Mouse (Mus musculus) MN1 (cell line): Measurements from ENCODE around the gene Lce1c.
"Not testable (repeated sequence)": the region's sequence is repeated elsewhere in the genome, so short reads cannot be mapped to it uniquely, and the experiment has no call there.

Source experiments
- DNase-seq: peaks from one replicate; pipeline ENCODE4 v3.0.0-alpha.2; 2016; ENCODE audit warnings: low spot score

Gene Lce1c

DNA sequence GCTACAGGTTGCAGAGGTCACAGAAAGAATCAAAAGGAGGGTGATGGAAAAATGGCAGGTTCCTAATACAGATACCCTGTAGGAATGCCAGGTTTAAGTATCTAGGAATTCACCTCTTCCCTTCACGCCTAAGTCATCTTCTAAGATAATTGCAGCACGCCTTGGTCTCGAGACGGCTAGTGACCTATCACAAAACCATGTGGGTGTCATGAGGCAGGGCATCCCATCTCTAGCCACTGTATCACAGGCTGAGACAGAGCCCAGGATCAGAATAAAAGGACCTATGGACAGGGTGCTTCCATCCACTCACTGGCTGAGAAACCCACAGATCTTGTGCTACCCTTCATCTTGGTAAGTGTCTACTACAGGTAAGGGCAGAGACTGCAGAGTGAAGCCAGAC lies at the start of gene Lce1c:
Lce1c (plus strand) TSS at position 301 of the 400 bp plus-strand sequence.
- DNase-seq = no peak

DNA sequence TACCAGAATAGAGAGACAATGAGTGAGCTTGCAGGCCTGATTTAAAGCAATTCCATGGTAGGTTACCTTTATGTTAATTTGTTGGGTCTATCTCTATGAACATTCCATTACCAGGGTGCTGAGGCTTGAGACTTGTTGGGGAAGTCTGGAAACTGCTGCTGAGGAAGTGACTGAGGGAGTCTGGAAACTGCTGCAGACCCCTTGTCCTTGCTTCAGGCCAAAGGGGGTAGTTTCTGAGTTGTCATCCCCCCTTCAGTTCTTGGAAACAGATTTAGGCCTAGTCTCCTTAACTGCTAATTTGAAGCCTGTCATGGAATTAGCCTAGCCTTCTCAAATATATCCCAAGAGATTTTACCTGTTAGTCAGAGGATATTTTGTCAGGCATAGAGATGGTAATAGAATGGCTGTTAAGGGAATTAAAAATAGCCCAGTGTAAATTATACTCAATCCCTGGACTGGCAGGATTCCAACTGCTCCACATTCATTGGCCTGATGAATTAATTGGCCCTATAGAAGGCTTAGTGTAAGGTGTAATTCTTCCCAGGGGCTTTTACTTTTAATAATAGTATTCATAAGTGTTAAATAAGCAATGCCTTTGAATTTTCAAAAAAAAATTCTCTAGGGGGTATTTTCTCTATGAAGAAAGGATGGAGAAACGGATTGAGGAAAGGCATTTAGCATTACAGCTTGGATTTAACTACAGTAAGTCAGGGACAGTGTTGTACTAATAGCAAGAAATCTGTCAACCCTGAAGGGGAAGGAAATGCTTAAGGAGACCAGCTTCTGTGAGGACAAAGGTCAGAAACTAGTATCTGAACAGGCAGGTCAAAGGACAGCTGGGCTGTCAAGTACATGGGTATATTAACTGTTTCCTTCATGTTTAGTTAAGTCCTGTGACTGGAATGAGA lies 41.0 kb upstream of the Lce1c start:
- DNase-seq = no peak

DNA sequence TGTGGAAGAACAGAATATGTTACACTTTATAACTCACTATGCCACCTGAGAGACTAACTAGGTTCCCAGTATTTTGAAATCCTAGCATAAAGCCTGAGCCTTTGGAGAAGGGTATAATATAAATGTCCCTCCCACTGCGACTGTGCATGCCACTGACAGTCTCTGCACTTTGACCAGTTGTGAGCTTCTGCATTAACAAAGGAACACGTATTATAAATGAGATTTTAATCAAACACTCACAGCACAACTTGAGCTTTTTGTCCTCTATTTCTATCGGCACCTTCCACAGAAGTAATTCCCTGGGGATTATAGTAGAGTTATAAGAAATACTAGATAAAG lies 40.4 kb upstream of the Lce1c start:
- no peak for DNase-seq

DNA sequence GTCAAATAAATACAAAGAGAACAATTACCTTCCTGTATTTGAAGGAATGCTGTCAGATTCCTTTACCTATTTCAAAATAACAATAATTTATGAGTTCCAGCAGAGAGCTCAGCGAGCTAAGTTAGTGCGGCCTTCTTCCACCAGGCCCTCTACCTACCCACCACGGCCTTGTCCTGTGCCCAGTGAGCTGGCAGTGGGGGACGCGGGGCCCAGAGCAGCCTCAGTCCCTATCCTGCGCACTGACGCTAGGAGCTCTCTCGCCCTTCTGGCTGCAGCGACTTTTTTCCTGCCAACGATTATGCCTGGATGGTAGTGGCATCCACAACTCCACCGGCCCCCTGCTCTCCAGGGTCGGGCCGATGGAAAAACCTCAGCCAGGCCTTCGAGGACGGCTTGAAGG lies 39.2 kb upstream of the Lce1c start:
- no peak for DNase-seq

DNA sequence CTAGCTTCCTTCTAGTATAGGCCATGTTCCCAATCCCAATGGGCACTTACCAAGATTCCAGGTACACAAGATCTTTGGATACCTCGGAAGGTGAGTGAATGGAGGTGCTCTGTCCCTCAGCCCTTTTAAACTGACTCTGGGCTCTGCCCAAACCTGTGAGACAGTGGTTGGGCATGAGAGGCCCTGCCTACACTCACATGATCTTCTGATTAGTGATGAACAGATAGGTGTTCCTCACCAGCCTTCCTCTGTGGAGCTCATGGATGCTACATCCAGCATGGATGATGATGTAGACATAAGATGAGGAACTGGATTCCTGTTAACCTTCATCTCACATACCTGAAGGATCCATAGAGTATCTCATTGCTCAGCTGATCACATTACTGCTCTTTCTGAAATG lies 30.8 kb upstream of the Lce1c start, which contains the start of gene Lce1a1:
Lce1a1 (minus strand) TSS at position 101 of the 400 bp plus-strand sequence.
- DNase-seq = no peak

DNA sequence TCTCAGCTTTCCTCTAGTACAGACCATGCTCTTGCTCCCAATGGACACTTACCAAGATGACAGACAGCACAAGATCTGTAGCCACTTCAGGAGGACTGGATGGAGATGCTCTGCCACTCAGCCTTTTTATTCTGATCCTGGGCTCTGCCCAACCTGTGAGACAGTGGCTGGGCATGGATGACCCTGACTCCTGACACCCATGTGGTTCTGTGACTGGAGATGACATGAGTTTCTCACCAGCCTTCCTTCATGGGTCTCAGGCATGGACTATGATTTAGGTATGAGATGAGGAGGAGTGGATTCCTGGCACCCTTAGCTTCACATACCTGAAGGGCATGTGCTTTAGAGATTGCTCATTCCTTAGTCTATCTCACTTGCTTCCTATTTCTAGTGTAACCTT lies 22.2 kb upstream of the Lce1c start, which contains the start of gene Lce1b:
Lce1b (minus strand) TSS at position 101 of the 400 bp plus-strand sequence.
- no peak for DNase-seq

DNA sequence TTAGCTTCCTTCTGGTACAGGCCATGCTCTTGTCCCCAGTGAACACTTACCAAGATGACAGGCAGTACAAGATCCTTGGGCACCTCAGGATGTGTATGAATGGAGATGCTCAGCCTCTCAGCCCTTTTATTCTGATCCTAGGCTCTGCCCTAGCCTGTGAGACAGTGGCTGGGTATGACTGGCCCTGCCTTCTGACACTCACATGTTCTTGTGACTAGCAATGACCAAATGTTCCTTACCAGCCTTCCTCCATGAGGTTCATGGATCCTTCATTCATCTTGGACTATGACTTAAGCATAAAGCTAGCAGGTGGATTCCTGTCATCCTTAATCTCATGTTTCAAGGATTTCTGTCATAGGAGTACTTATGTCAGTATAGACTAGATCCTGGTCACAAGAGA lies 8.8 kb upstream of the Lce1c start, which contains the start of gene Lce1a2:
Lce1a2 (minus strand) TSS at position 101 of the 400 bp plus-strand sequence.
- DNase-seq = no peak

DNA sequence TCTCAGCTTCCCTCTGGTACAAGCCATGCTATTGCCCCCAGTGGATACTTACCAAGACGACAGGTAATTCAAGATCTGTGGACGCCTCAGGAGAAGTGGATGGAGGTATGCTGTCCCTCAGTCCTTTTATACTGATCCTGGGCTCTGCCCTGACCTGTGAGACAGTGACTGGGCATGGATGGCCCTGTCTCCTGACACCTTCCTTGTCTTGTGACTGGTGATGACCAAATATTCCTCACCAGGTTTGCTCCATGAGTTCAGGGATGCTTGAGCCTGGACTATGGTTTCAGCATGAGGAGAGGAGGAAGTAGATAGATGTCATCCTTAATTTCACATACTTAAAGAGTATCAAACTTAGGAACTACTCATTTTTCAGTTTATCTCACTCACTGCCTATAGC lies 8.1 kb downstream of the Lce1c start, which contains the start of gene Lce1d:
Lce1d (minus strand) TSS at position 101 of the 400 bp plus-strand sequence.
- no peak for DNase-seq

DNA sequence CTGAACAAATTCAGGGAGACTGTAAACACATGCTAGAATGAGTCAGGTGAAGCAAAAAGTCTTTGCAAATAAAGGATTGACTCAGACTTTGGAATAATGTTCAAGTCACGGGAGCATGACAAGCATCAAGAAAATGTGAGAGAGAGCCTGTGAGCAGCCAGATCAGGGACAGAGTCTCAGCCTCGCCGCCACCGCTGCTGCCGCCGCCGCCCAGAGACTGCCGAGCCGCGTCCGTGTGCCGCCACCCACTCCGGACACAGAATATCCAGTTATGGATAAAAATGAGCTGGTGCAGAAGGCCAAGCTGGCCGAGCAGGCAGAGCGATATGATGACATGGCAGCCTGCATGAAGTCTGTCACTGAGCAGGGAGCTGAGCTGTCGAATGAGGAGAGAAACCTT lies 10.1 kb downstream of the Lce1c start:
- not testable (repeated sequence) for DNase-seq

DNA sequence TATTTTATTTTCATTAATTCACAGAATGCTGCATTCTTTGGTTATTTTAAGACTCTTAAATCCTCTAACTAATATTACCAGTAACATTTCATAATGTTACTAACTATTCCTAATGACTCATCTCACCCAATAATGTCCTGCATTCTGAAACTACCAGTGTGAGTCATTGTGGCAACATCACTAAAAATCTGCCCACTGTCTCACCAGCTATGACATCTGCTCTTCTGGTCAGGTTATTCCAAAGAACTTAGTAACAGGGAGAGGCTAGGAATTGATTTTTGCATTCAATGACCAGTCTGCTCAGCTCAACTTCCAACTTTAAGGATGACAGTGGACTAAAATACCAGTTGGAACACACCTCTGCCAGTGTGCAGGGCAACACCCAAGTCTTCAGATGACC lies 12.6 kb downstream of the Lce1c start:
- no peak for DNase-seq

DNA sequence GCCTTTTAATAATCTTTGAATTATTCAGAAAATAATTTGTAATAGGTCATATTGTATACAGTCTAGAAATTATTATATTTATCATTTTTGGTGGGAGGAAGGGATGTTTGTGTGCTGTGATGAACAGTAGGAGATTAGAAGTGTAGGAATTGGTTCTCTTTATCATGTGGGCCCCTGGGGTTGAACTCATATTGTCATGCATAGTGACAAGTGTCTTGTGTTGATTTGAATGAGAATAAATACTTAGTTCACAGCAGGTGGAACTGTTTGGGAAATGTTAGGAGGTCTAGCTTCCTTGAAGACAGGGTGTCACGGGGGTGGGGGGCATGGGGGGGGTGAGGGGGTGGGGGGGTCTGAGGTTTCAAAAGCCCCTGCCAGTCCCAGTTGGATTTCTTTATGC lies 15.6 kb downstream of the Lce1c start:
- DNase-seq = no peak

DNA sequence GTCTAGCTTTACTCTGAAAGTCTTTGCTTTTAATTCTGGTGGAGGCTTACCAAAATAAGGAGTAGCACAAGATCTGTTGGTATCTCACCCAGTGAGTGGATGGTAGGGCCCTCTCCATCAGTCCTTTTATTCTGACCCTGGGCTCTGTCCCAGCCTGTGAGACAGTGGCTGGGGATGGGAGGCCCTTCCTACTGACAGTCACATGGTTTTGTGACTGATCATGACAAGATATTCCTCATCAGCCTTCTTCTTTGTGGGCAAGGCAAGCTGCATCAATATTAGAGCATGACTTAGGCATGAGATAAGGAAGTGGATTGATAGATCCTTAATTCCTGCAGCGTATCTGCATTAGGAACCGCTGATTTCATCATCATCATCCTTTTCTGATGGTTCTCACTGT lies 29.9 kb downstream of the Lce1c start, which contains the start of gene Lce1e:
Lce1e (minus strand) TSS at position 101 of the 400 bp plus-strand sequence.
- no peak for DNase-seq

DNA sequence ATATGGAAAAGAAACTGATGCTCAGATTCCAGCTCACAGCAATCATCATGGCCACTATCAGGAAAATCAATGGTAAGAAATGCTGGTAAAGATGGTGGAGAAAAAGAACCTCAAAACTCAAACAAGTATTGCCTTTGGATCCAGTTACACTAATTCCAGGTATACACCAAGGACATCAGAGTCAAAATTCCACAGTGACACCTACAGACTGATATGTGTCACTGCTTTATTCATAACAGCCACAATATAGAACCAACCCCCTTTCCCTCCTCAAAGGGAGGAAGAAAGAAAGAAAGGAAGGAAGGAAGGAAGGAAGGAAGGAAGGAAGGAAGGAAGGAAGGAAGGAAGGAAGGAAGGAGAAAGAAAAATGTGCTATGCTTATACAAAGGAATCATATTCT lies 36.1 kb downstream of the Lce1c start:
- DNase-seq = no peak

DNA sequence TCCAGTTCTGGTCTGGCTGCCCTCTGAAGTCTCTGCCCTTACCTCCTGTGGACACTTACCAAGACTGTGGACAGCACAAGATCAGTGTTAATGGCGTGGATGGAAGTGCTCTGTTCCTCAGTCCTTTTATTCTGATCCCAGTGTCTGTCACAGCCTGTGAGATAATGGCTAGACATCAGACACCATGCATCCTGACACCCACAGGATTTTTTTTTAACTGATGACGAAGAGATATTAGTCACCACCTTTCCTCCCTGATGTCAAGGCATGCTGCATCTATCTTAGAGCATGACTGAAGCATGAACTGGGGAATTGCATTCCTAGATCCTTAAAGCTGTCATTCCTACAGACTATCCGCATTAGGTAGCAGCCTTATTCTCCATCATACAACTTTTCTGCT lies 41.2 kb downstream of the Lce1c start, which contains the start of gene Lce1f:
Lce1f (minus strand) TSS at position 101 of the 400 bp plus-strand sequence.
- DNase-seq = no peak

DNA sequence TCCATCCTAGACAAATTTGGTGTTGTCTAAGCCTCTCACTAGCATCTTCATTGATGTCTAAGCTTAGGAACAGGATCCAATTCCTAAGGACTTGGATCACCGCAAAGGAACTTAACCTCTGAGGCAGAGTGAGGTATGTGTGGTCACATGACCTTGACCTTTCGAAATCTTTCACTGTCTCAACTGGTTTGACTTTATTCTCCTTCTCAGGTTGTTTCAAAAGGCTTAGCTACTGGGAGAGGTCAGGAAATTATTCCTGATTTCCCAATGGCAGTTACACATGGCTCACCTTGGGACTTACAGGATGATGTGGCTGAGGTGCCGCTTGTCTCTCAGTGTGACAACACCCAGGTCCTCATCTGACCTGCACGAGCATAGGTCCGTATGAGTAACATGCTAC lies 43.6 kb downstream of the Lce1c start:
- DNase-seq = no peak
